Mouse (Mus musculus) kidney, embryonic 14.5 days (tissue): Measurements from ENCODE around the gene Cd79a. TPM values are rescaled to one million over a fixed set of nuclear protein-coding genes. Genes with fewer than 3 reads are reported as not detected.
A peak's percentile ranks its signal among the peaks of the same experiment; 100 is the strongest.

Source experiments
- ATAC-seq: fragments of 200-750 bp; cut with Nextera tagmentation; 2 replicates; pipeline ENCODE4 v1.8.0; 2017; ENCODE audit warnings: moderate number of reproducible peaks, mild to moderate bottlenecking, moderate TSS enrichment, moderate library complexity; ENCODE audit not compliant: low FRiP score, low TSS enrichment
- H3K27ac ChIP-seq: fragments of 300-500 bp; sonication (generic); 2 replicates; pipeline ENCODE4 v1.5.1; 2014; ENCODE audit warnings: low read depth, mild to moderate bottlenecking, low read length, moderate library complexity, mixed read lengths
- H3K27me3 ChIP-seq: fragments of 300-500 bp; sonication (generic); 2 replicates; pipeline ENCODE4 v1.6.1; 2014; ENCODE audit warnings: mild to moderate bottlenecking, low read length; ENCODE audit not compliant: control insufficient read depth, insufficient read depth
- H3K36me3 ChIP-seq: fragments of 300-500 bp; sonication (generic); 2 replicates; pipeline ENCODE4 v1.6.1; 2014; ENCODE audit warnings: low read length, mixed read lengths; ENCODE audit not compliant: control insufficient read depth, insufficient read depth
- H3K4me1 ChIP-seq: fragments of 300-500 bp; sonication (generic); 2 replicates; pipeline ENCODE4 v1.6.1; 2014; ENCODE audit warnings: low read length, mixed read lengths; ENCODE audit not compliant: control insufficient read depth, insufficient read depth
- H3K4me2 ChIP-seq: fragments of 300-500 bp; sonication (generic); replicated peaks from 2 replicates; pipeline ENCODE4 v1.6.1; 2014; ENCODE audit warnings: low read depth, mild to moderate bottlenecking, low read length
- H3K4me3 ChIP-seq: fragments of 300-500 bp; sonication (generic); 2 replicates; pipeline ENCODE4 v1.5.1; 2014; ENCODE audit warnings: mild to moderate bottlenecking, low read length
- H3K9ac ChIP-seq: fragments of 300-500 bp; sonication (generic); 2 replicates; pipeline ENCODE4 v1.6.1; 2014; ENCODE audit warnings: low read depth, mild to moderate bottlenecking, low read length, moderate library complexity
- H3K9me3 ChIP-seq: fragments of 300-500 bp; sonication (generic); 2 replicates; pipeline ENCODE4 v1.6.1; 2016; ENCODE audit warnings: low read length; ENCODE audit not compliant: control insufficient read depth
- WGBS: fragments of 180-500 bp; shearing (Covaris S2); extraction: QIAGEN DNeasy Blood & Tissue Kit; methylation state at CpG from one replicate; pipeline ENCODE4 v1.1.7; 2014; 5-methylcytosine and 5-hydroxymethylcytosine counted together
- polyA plus RNA-seq: library from polyadenylated mRNA; unstranded; fragments of >200 nt; fragmentation: Nextera tagmentation; extraction: Ambion mirVana; gene quantifications from 2 replicates; pipeline ENCODE4 v1.2.1, GENCODE M21; 2014

The Cd79a gene
- polyA plus RNA-seq, 1 experiment from 2014 or later, result 1.5 TPM

DNA sequence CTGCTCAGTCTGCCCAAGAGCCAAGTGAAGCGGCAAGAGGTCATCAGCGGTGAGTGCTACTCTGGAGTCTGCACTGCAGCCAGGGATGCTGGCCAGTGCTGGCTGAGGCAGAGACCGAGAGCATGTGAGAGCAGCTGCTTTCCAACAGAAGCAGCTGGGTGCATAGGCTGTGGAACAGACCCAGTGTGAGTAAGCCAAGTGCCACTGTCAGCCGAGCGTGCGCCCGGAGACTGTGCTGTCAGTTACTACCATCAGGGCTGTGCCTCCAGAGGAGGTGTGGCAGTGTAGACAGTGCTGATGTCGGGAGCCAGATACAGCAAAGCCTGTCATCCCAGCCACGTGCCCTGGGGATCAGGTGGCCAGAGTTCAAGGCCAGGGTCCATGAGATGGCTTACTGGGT, 22.5 kb downstream of the Cd79a start:
- Histone ChIP-seq H3K4me3 (no peak overlapping the region), H3K9me3 (no peaks in the 10 kb centered on the region), H3K27me3 (no peaks in the 10 kb centered on the region), H3K4me1 (no peaks in the 10 kb centered on the region), H3K9ac (no peak overlapping the region), H3K4me2 (no peak overlapping the region), H3K36me3 (peaks cover 74% of the 10 kb centered on the region), H3K27ac (no peak overlapping the region)
- 91% methylated on average over 9 of the region's 9 CpGs for WGBS
- ATAC-seq, result no peak

GRCm38 (mm10) chr7:24930475-24930874, 33.3 kb downstream of the Cd79a start:
- WGBS, result 68% methylated on average over 6 of the region's 6 CpGs
- ATAC-seq, result no peak
- peaks cover 10% of the 10 kb centered on the region; the same call in 1 of the 2 replicates for H3K4me1 ChIP-seq
- H3K27me3 ChIP-seq, result peaks cover 55% of the 10 kb centered on the region
- no peaks in the 10 kb centered on the region for H3K9me3 ChIP-seq
- peak overlapping the region; percentile 23; the same call in 1 of the 2 replicates for H3K9ac ChIP-seq
- H3K36me3 ChIP-seq, result peaks cover 21% of the 10 kb centered on the region
- H3K4me2 ChIP-seq, result no peak overlapping the region
- no peak overlapping the region for H3K27ac ChIP-seq
- H3K4me3 ChIP-seq, result no peak overlapping the region

- peaks cover 55% of the 10 kb centered on the region for H3K27me3 ChIP-seq
- ATAC-seq, result no peak
- no peak overlapping the region for H3K4me2 ChIP-seq
- no peak overlapping the region for H3K27ac ChIP-seq
- H3K4me3 ChIP-seq, result no peak overlapping the region
- H3K36me3 ChIP-seq, result 0 out of 2 replicates have a peak, but pooled peaks cover 10% of the 10 kb centered on the region
- H3K9me3 ChIP-seq, result no peaks in the 10 kb centered on the region
- 1% methylated on average over 15 of the region's 15 CpGs for WGBS
- peaks cover 10% of the 10 kb centered on the region; the same call in 1 of the 2 replicates for H3K4me1 ChIP-seq
- H3K9ac ChIP-seq, result no peak overlapping the region
Observed at GRCm38 (mm10) chr7:24931651-24932050, 34.5 kb downstream of the Cd79a start.

DNA sequence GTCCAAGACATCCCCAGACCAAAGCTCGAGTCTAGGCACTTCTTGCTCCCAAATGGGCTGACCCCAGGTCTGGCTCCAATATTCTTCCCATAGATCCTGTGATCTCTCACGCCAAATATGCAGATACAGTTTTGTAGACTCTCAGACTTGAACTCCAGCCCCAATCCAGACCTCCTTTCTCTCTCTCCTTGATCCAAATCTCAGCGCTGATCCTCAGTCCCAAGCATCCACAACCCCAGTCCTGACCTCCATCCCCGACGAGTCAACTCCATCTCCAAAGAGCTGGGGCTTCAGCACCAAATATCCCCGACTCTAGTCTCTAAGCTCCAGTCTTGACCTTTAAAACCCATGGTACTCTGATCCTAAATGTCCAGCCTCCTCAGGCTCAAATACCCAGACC, 46.5 kb downstream of the Cd79a start:
- H3K27me3 ChIP-seq, result peaks cover 79% of the 10 kb centered on the region
- peak overlapping the region; percentile 25 for H3K4me3 ChIP-seq
- H3K9ac ChIP-seq, result no peak overlapping the region
- no peaks in the 10 kb centered on the region for H3K36me3 ChIP-seq
- no peaks in the 10 kb centered on the region for H3K9me3 ChIP-seq
- peaks cover 3% of the 10 kb centered on the region; the same call in 1 of the 2 replicates for H3K4me1 ChIP-seq
- no peak overlapping the region for H3K4me2 ChIP-seq
- H3K27ac ChIP-seq, result no peak overlapping the region
- 5% methylated on average over 6 of the region's 6 CpGs for WGBS
- ATAC-seq, result no peak

DNA sequence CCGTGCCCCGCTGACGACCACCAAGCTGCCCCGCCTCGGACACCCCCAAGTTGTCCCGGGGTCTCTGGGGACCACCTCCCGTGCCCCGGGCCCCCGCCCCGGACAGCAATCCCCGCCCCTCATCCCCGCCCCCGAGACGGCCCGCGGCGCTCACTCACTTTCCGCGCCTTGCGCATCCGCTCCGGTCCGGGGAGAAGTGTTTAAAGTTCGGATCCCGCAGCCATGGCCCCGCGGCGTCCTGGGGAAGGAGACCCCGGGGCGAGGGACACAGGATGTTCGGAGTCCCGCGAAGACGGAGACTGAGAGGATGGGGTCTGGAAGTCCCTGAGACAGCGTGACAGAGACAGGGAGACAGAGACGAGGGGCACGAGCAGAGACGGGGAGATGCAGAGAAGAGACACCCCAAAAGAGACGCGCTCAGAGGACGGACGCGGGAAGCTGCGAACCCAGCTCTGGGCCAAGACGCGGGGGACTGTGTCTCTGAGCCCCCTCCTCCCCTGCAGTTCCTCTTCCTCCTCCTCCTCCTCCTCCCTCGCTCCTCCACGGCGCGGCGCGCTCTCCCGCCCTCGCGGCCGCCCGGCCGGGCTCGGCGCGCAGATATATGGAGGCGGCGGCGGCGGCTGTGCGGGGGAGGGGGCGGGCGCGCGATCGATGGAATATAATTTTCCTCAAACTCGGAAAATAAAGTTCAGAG, 47.2 kb downstream of the Cd79a start, which contains the start of gene Gm4881:
Gm4881 (minus strand) TSS at position 238 of the 694 bp plus-strand sequence.
- peak within 1 kb of the TSS; percentile 25 for H3K4me3 ChIP-seq
- H3K4me1 ChIP-seq, result peaks cover 3% of the 10 kb centered on the region; the same call in 1 of the 2 replicates
- under 1% methylated on average over 64 of the region's 72 CpGs for WGBS
- no peaks in the 10 kb centered on the region for H3K36me3 ChIP-seq
- peak within 1 kb of the TSS; percentile 25; the same call in 1 of the 2 replicates for H3K9ac ChIP-seq
- H3K9me3 ChIP-seq, result no peaks in the 10 kb centered on the region
- ATAC-seq, result no peak
- H3K27ac ChIP-seq, result no peak within 1 kb of the TSS
- peaks cover 86% of the 10 kb centered on the region for H3K27me3 ChIP-seq
- peak within 1 kb of the TSS; percentile 53 for H3K4me2 ChIP-seq

DNA sequence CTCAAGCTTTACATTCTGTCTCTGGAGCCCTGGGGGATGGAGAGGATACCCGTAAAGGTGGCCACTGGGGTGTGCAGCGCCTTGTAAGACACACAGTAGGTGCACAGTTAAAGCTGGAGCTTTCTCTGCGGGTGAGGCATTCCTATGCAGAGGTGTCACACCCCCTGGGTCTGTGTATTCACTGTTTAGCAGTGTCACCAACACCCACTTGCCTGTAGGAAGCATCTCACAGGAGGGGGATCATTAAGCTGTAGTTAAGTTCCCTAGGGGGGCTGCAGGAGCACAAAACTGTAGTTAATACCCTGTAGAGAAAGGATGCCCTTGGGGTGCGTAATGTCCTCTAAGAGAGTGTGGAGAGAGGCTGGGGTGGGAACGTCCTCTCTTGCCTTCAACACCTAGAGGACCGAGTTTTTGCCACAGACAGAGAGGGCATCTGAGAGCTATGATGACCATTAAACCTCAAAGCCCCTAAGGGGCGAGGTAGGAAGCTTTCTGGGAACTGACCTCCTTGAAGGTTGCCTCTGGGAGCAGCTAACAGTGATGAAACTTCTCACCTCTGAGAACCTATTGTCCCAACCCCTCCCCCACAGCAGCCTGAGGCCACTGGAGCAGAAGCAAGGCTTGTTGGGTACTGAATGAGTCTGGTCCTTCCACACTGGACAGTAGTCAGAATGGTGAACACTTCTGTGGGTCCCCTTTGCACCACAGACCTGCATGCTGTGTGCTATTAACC, 50.3 kb downstream of the Cd79a start:
- ATAC-seq, result no peak
- no peak overlapping the region for H3K9ac ChIP-seq
- 3% methylated on average over 7 of the region's 7 CpGs for WGBS

GRCm38 (mm10) chr7:24948774-24949173, 51.6 kb downstream of the Cd79a start:
- no peaks in the 10 kb centered on the region for H3K36me3 ChIP-seq
- H3K9ac ChIP-seq, result no peak overlapping the region
- H3K4me1 ChIP-seq, result peaks cover 3% of the 10 kb centered on the region; the same call in 1 of the 2 replicates
- no peak overlapping the region for H3K4me3 ChIP-seq
- H3K27me3 ChIP-seq, result peaks cover 91% of the 10 kb centered on the region
- no peak overlapping the region for H3K4me2 ChIP-seq
- ATAC-seq, result no peak
- no peaks in the 10 kb centered on the region for H3K9me3 ChIP-seq
- 2% methylated on average over 29 of the region's 29 CpGs for WGBS
- no peak overlapping the region for H3K27ac ChIP-seq

More for the DNA sequence above, 50.3 kb downstream of the Cd79a start:
- H3K4me2 ChIP-seq, result no peak overlapping the region
- peaks cover 3% of the 10 kb centered on the region; the same call in 1 of the 2 replicates for H3K4me1 ChIP-seq
- H3K9me3 ChIP-seq, result no peaks in the 10 kb centered on the region
- peaks cover 95% of the 10 kb centered on the region for H3K27me3 ChIP-seq
- no peak overlapping the region for H3K27ac ChIP-seq
- no peaks in the 10 kb centered on the region for H3K36me3 ChIP-seq
- H3K4me3 ChIP-seq, result no peak overlapping the region

- Histone ChIP-seq H3K27ac (no peak overlapping the region), H3K9ac (no peak overlapping the region), H3K4me3 (no peak overlapping the region), H3K4me2 (no peak overlapping the region), H3K27me3 (peaks cover 91% of the 10 kb centered on the region), H3K9me3 (no peaks in the 10 kb centered on the region), H3K4me1 (peaks cover 7% of the 10 kb centered on the region; the same call in 1 of the 2 replicates), H3K36me3 (no peaks in the 10 kb centered on the region)
- ATAC-seq, result peak; percentile 68
- 2% methylated on average over 8 of the region's 8 CpGs for WGBS
Observed at GRCm38 (mm10) chr7:24949958-24950623, 52.9 kb downstream of the Cd79a start.
